Mouse (Mus musculus): Measurements from ENCODE around the gene Apol8.

DNA sequence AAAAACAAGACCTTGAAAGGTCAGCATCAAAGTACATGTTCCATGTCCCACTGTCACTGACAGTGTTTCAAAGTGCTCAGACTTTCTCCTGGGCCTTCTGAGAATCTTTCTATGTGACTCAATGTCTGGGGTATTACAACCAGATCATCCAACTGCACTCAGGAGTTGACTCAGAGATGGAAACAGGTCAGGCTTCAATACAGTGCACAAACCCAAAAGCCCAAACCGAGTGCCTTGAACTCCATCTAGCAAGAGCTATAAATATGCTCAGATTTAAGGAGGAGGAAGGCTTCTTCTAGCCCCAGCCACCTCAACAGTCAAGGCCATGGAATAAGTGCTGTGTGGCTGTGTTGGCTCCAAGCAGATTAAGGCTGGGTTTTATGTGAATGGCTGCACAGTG, 29.0 kb upstream of the Apol8 start:
- TF ChIP-seq CTCF (IDR thresholded peaks at IDR 0.05): no peak
- no peak for TF ChIP-seq EP300 (IDR thresholded peaks at IDR 0.05)

Measured in lung, postnatal 0 days (tissue).